Mouse (Mus musculus): ENCODE data around the gene Pigq.

Gene Pigq

GRCm38 (mm10) chr17:25882306-25882705, 62.4 kb downstream of the Pigq start:
- DNase-seq (ENCODE audit: low read depth): no peak

- DNase-seq (ENCODE audit: low read depth): no peak
Observed at GRCm38 (mm10) chr17:25881691-25882090, 63.0 kb downstream of the Pigq start.

- no peak for DNase-seq (ENCODE audit: low read depth)
Observed at GRCm38 (mm10) chr17:25880913-25881641, 63.7 kb downstream of the Pigq start.

- no peak for DNase-seq (ENCODE audit: low read depth)
Observed at GRCm38 (mm10) chr17:25880196-25880910, 64.4 kb downstream of the Pigq start, which contains the start of gene Wfikkn1. Gene Wfikkn1 (minus strand): TSS chr17:25880858.

- no peak for DNase-seq (ENCODE audit: low read depth)
Observed at GRCm38 (mm10) chr17:25879750-25880149, 65.0 kb downstream of the Pigq start.

GRCm38 (mm10) chr17:25879261-25879660, 65.5 kb downstream of the Pigq start:
- no peak for DNase-seq (ENCODE audit: low read depth)

GRCm38 (mm10) chr17:25878611-25879180, 66.0 kb downstream of the Pigq start:
- DNase-seq (ENCODE audit: low read depth): no peak

- DNase-seq (ENCODE audit: low read depth): no peak
Observed at GRCm38 (mm10) chr17:25877741-25878610, 66.8 kb downstream of the Pigq start.

GRCm38 (mm10) chr17:25877025-25877424, 67.7 kb downstream of the Pigq start:
- DNase-seq (ENCODE audit: low read depth): no peak

Measured in induced T-regulatory cell, adult 2 months (primary cell).